Mouse (Mus musculus): ENCODE data around the gene Odf2. TPM values are rescaled to one million over a fixed set of nuclear protein-coding genes. Genes with fewer than 3 reads are reported as not detected.

Odf2 gene
- 100 to 1,000 TPM in 1 of 4 experiments, 10 to 100 TPM in 3; 85.4 to 106 (median 97.1) TPM for total RNA-seq (2022)

DNA sequence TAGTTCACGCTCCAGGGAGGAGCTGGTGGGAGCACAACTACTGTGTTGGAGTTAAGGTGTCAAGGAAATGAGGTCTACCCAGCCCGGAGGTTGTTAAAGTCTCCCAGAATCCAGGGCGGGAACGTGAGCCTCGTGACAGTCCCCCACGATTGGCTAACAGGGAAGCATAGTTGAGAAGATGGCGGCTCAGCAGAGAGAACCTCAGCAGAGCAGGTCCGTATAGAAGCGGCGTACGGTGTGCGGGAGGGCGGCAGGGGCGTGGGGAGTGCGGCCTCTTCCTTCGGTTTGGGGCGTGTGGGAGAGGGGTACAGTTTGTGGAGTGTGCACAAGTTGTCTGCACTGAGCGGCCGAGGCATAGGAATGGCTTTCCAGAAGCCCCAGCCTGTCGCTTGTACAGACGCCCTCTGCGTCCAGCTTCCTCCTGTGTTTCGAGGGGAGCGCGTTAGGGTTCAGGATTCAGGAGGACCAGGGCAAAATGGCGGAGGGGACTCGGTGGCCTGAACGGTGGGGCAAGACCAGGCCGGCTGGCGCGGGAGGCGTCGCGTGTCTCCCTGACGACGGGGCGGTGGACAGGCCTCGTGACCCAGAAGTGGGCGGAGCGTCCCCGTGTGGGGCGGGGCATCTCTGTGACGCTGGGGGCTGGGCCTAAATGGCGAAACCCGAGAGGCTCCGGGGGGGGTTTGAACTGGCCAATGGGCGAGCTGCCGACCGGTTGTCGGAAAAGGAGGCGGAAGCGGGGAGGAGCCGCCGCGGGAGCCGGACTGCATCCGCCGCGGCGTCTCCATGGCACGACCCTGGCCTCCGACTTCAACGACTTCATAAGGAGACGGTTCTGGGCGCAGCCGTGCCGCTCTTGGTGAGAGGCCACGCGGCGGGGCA lies at the start of gene Odf2:
Odf2 (plus strand) TSS at position 156 of the 879 bp plus-strand sequence.
- peak; percentile 98 to 99 for DNase-seq (ENCODE audit: low spot score in 2 of 2)

DNA sequence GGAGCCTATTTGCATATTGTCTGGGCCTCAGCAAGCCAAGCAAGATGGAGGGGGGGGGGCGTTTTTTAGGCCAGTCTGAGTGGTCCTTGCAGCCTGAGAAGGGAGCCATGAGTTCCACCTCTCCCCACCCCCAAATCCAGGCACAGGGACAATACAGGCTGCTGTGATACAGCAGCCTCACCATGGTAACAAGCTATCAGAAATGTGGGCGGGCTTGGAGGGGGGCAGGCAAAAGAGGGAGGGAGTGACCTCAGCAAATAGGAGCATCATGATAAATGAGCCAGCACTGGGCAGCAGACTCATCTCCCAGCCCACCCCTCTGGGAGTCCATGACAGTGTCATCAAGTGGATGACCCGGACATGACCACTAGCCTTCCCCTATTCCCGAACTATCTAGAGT lies 49.6 kb upstream of the Odf2 start:
- DNase-seq (ENCODE audit: low spot score in 2 of 2), result no peak

DNA sequence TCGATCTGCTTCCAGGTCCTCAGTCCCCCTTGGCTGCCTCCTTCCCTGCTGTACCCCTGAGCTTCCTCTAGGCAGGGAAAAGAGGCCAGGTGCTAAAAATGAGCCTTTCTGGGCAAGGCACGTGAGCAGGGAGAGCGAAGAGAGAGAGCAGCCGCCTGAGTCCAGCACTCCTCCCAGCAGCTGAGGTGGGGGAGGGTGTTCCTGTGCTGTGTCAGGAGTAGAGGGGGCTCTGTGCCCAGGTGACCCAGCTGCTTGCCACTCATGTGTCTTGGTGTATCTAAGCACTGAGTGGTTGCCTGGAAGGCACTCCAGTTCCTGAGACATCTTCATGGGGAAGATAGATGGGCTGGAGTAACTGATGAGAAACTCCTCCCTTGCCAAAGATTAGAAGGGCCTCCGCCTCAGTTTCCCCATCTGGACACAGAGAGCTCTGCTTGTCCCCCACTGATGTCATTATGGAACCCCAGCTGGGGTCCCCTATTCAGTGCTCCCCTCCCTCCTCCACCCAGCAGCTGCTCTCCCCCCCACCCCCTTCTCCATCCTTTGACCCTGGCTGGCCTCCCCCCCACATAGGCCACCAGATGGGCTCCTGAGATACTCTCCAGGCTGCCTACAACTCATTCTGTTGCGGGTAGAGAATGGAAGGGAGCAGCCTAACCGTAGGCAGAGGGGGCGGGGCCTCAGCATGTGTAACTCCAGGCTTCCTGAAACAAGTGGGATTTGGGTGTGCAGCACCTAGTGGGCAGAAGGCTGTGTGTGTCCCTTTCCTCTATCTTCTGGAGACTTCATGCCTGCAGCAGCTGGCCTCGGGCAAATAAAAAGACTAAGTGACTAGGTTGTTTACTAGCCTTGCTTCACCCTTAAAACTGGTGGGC lies 45.6 kb upstream of the Odf2 start:
- peak in 1 of 2 experiments; percentile 66 for DNase-seq (ENCODE audit: low spot score in 2 of 2)

DNA sequence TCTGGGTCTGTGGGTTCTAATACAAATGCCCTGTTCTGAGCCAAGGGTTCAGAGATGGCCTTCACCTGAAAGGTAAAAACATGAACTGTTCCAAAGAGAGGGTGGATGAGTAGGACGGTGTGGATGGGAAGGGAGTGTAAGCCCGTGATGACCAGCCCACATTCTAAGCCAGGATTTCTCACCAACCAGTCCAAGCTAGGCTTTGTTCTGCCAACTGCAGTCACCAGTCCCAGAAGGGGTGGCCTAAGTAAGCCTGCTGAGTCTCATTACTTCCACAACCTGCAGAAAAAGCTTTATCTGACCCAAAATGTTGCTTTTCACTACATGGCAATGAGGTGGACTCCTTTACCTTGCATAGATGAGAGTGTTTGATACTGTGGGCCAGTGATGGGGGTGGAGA lies 44.9 kb upstream of the Odf2 start:
- DNase-seq (ENCODE audit: low spot score in 2 of 2), result no peak

DNA sequence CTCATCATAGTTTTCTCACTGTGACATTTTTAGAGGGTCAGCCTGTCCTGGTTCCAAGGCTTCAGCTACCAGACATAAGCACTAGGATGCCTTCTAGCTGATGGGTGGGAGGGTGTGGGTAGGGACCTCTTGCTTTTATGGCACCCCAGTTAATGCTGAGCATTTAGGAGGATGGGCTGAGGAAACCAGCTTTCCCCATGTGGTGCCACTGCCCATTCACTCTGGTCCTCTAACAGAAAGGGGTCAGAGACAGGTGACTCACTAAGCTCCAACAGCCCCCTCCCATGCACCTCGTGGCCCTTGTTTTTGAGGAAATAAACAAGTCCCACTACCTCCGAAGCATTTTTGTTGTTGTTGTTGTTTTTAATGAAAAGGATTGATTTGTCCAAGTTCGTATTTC lies 44.4 kb upstream of the Odf2 start:
- DNase-seq (ENCODE audit: low spot score in 2 of 2), result no peak

DNA sequence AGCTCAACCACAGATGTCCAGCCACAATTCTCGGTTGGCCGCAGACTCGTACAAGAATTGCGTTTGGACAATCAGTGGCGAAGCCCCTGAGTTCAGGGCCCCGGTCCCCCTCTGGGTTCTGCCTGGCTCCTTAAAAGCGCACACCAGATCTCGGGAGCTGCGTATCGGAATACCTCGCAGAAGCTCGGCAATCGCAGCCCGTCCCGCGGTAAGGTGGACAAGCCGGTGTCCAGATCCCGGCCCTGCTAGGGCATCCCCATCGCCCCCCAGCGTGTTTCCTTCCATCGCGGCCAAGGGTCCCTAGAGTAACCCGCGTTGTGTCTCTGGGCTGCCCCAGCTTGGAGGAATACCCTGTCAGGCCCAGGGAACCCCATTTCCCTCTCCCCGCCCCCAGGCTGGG lies 43.4 kb upstream of the Odf2 start:
- no peak for DNase-seq (ENCODE audit: low spot score in 2 of 2)

DNA sequence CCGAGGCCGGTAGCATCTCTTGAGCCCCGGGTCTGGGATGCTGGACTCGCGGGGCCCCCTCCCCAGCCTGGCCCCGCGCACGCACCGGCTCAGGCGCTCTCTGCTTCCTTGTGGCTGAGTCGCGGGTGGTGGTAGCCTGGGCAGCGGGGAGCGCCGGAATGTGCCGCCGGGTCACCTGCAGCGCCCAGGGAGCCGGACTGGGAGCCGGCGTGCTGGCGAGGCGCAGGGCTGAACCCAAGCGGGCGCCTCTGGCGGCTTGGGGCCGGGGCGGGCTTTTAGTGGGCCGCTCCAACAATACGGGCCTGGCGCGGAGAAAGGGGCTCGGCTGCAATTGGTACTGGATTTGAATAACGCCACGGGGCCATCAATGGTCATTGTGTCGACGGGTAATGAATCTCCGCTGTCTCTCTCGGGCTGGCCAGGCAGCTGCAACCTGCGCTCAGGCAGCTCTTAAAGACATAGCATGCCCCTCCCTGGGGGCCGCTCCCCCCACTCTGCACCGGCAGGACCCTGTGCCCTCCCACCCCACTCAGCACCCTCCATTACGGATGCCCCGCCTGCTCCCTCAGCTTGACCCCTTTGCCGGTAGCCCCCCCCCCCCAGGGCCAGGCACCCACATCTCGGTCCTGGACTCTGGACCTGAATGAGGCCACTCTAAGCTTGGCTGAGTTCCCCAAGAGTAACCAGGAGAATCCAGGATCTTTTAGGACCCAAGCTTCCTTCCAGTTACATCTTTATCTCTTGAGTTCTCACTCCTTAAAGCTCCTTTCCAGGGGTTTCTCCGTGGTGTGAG lies 42.8 kb upstream of the Odf2 start:
- no peak for DNase-seq (ENCODE audit: low spot score in 2 of 2)

DNA sequence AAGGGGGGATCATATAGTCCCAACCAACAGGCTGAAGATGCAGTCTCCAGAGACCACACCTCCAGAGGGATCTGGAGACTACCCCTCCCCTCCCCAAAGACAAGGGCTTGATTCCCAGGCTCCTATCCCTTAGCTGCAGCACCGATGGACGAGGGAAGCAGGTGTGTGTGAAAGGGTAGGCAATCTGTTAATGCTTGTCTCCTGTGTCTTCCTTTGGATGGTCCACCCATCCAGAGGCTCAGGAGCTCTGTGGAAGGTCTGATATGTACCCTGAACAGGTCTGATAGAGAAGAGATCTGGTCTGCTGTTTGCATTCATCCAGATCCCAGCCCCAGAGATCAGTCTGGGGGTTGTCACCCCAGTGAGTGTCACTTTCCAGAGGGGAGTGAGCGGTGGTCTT lies 42.1 kb upstream of the Odf2 start:
- no peak for DNase-seq (ENCODE audit: low spot score in 2 of 2)

DNA sequence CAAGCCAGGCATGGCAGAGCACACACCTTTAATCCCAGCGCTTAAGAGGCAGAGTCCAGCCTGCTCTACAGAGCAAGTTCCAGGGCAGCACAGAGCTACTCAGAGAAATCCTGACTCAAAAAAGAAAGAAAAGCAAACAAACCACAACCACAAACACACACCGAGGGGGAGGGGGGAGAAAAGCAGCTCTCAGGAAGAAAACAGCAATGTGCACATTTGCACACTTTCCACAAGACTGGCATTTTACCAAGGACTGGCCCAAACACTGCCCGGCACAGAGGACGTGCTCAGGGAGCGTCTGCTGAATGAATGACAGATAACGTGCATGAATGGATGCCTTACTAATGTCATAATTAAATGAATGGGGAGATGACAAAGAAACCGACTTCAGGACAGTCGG lies 40.0 kb upstream of the Odf2 start:
- DNase-seq (ENCODE audit: low spot score in 2 of 2), result no peak

DNA sequence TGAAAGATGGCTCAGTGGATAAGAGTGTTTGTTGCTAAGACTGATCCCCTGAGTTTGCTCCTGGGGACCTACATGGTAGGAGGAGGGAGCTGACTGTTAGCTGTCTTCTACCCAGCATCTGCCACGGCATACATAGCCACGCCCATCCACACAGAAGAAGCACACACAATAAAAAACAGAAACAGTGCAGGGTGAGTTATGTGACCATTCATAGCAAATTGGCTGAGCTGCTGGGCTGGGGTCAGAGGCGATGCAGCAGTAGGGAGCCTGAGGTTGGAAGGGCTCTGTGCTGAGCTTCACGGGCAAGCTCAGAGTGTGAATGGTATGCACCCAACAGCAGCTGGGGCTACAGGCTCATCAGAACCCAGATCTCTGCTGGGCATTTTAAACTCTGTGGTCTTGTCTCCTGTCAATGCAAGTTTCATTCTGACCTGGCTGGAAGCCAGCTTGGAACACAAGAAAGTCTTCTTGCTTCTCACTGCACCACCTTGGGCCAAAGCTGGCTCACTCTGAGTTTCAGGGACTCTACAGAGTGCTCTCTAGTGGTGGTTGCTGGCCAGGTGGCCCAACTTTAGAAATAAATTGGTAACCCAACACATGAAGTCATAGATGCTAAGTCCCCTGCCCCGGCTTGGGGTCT lies 39.1 kb upstream of the Odf2 start:
- no peak for DNase-seq (ENCODE audit: low spot score in 2 of 2)

DNA sequence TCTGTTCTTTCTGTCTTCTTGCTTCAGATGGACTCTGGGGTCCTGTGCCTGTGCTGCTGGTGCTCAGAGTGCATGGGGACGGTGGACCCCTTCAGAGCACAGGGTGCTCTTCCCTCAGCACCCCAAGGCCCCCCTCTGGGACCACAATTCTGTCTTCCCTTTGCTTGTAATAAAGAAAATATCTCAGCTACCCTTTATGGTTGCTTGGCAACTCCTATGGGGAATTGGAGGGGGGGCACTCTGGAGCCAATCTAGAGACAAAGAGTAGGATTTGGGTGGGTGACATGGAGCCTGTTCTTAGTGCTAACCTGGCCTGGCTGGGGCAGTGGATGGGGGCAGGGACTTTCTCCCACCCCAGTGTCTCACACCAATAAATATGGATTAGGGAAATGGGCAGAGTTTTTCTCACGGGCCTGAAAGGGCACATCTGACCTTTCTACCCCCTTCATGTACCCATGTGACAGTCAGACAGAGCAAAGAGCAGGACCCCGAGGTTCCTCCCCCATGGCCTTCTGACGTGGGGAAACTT lies 36.0 kb upstream of the Odf2 start:
- DNase-seq (ENCODE audit: low spot score in 2 of 2), result no peak

DNA sequence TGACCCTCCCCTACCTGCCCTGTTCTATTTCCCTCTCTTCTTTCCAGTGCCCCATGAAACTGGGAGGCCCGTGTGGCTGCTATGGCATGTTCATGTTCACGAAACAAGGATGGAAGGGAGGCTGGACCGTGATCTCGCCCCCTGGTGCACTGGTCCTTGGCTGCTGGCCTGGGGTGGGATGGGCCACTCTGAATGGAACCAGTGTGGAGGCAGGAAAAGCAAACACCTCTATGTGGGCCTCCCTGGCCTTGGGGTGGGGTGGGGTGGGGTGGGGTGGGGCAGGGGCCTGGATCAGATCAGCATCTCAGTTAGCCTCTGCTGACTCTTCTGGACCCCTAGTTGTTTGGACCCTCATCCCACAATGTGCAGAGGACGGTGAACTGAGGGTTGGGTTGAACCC lies 35.3 kb upstream of the Odf2 start:
- no peak for DNase-seq (ENCODE audit: low spot score in 2 of 2)

DNA sequence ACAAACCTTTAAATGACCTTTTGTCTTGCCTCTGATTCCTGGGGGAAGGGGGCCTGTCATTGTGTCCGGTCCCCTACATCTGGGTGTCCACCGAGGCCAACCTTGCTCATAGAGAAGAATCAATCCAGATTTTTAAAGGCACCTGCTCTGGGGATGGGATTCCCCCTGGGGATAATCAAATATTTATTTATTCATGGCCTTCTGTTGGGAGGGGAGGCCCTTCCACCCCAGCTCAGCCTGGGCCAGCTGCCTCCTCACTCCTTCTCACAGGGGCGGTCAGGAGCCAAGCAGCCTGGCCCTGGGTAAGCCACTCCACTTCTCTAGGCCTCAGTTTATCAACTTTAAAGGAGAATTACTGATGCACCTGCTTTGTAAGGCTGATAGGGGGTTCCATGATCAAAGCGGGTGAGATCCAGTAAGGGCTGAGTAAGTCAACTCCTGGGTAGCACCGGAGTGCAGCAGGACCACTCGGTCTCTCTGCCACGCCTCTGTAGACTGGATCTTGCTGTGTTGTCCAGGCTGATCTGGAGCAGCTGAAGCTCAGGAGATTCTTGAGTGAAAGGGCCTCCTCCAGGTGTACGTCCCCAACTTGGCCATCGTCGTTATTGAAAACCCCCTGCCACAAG lies 33.3 kb upstream of the Odf2 start:
- DNase-seq (ENCODE audit: low spot score in 2 of 2), result no peak

DNA sequence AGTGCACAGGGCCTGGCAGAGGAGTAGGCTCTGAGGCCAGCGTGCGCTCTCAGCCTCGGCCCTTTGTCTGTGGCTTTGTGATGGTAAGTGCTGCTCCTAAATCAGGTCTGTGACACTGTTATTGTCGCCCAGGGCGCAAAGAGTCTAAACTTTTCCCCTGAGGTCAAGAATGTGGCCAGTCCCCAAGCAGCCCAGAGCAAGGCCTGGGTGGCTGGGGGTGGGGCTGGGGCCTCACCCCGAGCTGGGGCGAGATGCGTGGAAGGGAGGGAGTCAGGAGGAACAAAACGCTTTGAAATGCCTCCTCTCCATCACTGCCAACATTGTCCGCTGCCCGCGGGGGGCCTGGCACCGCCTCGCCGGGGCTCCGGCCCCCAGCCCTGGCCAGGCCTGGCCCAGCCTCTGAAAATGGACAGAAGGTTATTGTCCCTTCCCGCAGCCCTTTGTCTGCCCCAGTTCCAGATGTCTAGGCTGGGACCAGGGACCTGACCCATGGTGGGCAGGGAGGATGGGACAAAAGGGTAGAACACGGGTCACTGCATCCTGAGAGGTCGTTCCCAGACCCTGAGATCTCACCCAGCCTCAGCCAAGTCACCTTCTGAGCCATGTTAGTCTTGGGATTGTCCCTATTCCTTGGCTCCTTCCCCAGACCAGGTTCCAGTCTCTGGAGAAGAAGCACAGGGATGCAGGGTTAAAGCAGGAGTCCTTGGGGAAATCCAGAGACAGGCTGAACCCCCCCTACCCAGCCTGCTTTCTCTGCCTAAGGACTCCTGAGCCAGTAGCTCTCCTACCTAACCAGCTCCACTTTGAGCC lies 32.4 kb upstream of the Odf2 start:
- peak in 1 of 2 experiments; percentile 62 for DNase-seq (ENCODE audit: low spot score in 2 of 2)

DNA sequence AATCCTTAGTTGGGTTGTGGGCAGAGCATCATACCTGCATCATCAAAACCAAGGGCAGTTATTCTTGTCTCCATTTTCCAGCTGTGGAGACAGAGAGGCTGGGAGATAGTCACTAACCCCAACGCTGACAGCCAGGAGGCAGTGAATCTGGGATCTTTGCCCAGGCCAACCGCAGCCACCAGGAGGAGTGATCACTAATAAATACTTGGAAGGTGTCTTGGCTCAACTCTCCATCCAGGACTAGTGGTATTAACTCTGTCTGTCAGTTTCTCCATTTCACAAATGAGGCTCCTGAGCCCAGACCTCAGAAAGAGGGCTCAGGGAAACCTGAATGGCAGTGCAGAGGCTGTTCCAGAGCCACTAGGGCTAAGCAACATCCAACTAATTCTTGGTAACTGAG lies 31.7 kb upstream of the Odf2 start:
- no peak for DNase-seq (ENCODE audit: low spot score in 2 of 2)

DNA sequence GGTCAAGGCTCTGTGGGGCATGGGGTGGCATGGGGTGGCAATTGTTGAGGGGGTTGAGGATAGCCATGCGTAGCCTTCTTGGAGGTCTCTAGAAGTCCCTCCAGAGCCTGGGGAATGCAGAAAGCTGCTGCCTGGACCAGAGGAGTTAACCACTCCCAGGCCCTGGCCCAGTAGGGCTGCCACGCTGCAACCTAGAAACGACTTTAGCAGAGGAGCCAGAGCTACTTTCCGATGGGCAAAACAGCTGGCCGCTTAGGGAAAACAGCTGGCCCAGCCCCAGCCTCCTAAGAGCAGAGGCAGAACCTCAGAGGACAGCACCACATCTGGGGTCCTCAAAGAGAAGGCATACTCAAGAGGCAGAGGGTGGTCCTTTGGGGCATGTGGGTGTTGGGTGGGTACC lies 31.1 kb upstream of the Odf2 start:
- no peak for DNase-seq (ENCODE audit: low spot score in 2 of 2)

DNA sequence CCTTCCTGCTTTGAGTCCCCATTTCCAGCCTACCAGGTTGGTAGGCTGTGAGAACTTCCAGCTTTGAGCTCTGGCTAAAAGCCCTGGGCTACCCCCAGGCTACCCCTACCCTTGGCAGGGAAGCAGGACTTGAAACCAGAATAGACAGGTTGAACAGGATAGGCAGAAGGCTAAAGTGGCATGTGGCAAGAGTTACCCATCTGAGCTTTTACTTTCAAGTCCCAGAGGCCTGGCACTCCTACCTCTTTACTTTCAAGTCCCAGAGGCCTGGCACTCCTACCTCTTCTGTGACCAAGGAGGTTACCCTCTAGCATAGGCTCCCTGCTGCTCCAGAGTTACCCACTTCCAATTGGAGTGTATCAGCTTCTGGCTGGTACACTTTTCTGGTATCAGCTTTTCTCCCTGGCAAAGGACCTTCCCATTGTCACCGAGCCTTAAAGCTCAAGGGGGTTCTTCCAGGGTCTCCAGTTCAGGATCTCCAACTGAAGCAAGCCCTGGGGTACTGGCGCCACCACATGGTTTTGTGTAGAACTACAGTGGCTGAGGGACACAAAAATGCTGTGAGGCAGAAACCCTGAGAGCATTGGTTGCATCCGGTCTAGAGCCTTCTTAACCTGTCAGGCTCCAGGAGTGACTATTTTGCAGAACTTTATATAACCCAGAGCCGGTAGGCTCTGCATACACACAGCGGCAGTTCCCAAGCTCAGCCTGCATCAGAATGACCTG lies 30.1 kb upstream of the Odf2 start:
- DNase-seq (ENCODE audit: low spot score in 2 of 2), result no peak

DNA sequence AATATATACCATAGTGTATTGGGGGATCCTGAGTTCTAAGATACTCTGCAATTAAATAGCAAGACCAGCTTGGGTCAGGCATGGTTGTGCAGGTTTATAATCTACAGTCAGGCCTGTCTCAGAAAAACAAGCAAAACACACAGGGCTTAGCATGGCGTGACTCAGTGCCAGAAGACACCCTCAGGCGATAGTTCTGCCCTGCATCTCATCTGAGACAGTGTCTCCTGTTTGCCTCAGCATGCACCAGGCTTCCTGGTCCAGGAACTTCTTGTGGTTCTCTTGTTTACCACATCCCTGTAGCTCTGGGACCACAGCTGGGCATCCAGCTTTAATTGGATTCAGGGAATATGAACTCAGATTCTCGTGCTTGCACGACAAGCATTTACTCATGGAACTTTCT lies 23.9 kb upstream of the Odf2 start:
- no peak for DNase-seq (ENCODE audit: low spot score in 2 of 2)

Measured in left cerebral cortex, adult 8-10 months (tissue).